Mouse (Mus musculus) cerebellum, adult 9-11 months (tissue): Measurements from ENCODE around the gene Olfr1357.

Experiments used
- DNase-seq: peaks from one replicate; pipeline ENCODE4 v3.0.0; 2022

Gene Olfr1357

DNA sequence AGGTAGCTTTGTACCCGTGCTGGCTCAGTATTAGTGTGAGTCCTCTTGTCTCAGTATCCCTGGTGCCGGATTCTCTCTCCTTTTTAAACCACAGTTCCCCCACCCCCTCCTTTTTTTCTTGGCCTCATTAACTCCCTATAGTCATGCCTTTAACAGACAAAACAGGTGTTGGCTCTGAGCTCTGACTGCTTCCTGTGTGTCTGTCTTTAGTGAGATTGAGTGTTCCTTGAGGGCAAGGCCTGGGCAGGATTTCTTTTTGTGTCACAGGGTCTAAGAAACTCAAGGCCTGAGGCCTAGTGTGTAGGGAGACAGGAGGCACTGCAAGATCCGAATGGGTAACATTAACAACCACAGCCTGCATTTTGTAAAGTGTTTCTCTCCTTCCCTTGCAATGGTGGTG, 39.7 kb downstream of the Olfr1357 start:
- DNase-seq, result peak; percentile 12

DNA sequence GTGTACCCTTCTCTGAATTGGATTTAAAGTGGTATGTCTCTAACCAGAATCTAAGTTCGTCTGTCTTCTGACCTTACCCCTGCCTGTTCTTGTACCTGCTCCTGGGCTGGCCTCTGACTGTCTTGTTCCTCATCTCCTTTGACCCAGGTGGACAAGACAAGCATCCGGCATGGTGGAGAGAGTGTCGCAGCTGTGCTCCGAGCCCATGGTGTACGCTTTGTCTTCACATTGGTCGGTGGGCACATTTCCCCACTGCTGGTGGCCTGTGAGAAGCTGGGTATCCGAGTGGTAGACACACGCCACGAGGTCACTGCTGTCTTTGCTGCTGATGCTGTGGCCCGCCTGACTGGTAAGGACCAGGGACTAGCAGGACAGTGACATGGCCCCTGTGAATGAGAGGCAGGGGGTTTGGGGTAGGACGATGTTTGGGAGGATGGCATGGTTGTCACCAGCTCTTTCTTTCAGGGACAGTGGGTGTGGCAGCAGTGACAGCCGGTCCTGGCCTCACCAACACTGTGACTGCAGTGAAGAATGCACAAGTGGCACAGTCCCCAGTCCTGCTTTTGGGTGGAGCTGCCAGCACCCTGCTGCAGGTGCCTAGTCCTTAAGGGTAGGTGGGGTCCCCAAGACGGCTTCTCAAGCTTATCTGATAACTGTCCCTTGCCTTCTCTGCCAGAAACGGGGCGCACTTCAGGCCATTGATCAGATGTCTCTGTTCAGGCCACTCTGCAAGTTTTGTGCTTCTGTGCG, 41.3 kb downstream of the Olfr1357 start:
- peak; percentile 58 for DNase-seq

DNA sequence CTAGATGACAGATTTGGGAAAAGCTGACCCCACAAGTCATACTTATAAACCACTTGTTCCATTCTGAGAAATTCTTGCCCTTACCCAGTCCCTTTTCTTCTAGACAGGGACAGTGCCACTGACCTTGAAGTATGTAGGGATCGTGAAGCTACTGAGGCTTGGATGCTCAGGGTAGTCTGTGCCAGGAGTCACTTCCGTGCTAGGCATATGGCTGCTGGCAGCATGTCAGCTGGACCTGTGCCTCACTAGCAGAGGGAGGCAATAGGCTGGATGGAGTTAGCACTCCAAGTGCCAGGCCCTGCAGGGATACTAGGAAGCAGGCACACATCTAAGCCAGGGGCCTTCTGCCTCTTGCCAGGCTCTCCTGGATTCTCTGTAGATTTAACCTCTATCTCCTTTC, 42.2 kb downstream of the Olfr1357 start:
- peak; percentile 97 for DNase-seq

DNA sequence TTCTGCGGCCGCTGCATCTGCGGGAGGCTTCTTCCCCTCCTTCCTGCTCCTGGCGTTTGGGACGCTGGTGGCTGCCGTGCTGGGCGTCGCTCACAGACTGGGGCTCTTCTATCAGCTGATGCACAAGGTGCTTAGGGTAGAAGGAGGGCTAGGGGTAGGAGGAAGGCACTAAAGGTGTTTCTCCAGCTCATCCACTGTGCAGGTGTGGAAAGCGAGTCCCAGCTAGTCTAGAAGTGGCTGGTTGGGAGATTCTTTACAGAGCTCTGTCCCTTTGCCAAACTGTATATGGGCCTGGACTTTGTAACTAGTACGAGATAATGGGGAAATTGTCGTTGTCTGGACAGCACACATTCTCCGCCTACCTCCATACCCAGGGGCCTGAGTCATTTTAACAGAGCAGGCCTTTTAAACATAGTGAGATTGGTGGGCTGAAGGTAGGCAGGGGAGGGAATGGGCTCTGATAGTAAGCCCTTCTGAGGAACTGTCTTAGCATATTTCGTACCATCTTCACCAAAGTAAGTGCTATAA, 42.7 kb downstream of the Olfr1357 start:
- DNase-seq, result no peak

DNA sequence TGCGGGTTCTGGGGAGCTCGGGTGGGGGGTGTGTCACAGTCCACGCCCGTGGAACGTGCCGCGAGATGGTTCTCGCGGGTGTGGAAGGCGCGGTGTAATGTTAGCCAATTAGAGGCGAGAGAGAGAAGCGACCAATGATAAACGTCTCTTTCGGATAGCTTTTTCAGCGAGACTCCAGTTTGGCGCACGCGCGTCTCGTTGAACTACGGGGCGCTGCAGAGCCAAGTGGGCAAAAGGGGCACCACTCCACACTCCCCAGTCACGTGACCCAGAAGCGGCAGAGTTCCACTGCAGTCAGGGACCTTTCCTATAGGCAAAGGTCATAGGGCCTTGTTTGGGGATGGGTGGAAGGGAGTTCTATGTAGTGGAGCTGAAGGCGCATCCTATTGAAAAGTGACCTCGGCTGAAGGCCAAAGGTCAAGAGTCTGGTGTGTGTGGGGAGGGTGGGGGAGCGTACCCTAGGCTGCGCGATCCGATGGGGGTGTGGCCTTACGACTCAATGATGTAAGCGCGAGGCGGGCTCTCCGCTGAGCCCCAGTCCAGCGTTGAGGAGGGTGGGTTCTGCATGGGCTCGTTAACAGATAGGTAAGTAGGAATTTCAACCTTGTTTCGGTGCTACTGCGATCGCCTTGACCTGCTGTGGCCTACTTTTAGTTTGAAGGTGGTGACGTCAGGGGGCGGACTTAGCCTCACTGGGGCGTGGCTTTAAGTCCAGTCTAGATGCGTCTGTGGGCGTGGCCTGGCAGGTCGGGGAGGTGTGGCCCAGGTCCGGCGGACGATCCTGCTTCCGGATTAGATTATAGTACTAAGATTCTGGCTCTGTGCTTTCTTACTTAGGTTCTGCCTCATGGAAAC, 43.4 kb downstream of the Olfr1357 start, which contains the start of gene Ilvbl:
Gene Ilvbl, plus strand, starts transcription at position 97 of the 855 bp plus-strand sequence.
- DNase-seq, result peak; percentile 96

DNA sequence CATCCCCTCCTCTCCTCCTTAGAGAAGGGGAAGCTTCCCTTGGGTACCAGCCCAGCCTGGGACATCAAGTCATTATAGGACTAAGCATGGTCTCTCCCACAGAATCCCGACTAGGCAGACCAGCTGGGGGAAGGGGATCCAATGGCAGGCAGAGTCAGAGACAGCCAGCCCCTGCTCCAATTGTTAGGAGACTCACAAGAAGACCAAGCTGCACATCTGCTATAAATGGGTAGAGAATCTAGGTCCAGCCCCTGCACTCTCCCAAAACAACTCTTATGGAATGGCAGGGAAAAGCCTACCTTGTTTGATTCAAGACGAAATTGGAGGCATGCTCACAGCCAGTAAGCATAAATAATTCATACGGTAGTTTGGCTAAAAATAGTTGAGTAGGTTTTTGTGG, 44.6 kb downstream of the Olfr1357 start:
- peak; percentile 45 for DNase-seq

DNA sequence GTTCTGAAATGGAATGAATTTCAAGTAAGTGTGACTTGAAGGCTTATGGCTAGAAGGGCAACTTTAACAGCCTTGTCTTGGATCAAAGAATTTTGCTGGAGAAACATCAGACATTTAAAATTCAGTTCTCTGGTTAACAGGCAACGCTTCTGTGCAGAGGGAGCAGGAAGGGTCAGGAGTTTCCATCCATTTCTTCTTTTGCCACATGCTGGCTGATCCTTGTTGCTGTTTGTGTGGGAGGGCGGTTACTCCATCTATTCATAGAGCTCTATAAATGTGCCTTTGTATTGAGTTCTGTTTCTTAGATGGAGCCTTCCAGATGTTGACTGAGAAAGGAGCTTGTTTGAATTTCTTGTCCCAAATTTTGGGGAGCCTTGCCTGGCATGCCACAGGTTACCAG, 47.0 kb downstream of the Olfr1357 start:
- no peak for DNase-seq

DNA sequence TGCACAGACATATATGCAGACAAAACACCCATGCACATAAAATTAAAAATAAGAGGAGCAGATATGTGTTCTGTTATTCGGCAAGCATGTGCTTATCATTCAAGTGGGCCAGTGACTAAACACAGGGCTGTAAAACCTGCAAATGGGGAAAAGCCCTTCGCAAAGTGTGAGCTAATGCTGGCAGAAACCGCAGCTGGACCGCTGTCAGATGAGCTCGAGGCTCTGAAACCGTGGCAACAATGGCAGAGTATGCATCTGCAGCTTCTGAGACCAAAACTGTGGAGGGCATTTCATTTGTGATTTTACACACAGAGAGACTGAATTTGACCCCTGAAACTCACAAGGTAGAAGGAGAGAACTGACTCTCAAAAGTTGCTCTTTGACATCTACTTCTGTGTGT, 47.5 kb downstream of the Olfr1357 start:
- no peak for DNase-seq

DNA sequence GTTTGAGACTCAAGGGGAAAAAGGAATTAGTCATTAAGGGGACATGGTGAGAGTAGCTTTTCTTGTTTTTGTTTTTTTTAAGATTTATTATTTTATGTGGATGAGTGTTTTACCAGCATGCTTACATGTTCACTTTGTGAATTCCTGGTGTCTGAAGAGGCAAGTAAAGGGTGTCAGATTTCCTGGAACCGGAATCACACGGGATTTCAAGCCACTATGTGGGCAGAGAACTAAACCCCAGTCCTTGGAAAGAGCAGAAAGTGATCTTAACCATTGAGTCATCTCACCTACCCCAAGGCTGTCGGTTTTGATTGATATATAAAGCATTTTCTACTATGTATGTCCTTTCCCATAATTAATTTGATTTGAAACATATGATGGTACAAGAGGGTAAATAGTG, 48.2 kb downstream of the Olfr1357 start:
- DNase-seq, result no peak

DNA sequence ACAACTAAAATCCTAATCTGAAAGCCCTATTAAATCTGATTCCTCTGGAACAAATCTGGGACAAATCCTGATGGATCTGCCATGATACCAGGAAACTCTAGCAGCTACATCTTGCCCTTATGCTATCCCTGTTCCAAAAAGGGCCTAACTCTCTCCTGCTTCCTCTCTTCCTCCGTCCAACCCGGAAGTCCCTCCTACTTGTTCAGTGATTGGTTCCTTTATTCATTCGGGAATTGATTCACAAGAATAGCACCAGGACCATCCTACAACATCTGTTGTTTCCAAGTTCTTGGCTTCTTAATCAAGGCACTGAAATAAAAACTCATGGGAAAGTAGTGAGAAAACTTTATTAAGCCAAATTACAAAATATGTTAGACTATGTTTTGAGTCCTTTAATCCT, 48.7 kb downstream of the Olfr1357 start:
- no peak for DNase-seq

DNA sequence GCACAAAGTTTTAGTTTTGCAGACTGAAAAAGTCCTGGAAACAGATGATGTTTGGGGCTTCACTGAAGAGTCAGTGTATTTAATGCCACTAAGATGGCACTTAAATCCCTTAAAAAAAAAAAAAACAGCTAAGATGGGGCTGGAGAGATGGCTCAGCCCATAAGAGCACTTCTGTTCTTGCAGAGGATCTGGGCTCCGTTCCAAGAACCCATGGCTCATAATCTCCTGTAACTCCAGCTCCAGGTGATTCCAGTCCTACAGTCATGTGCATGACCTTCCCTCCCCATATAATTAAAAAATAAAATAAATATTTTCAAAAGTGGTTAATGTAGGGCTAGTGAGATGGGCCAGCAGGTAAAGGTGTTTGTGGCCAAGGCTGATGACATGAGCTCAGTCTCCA, 52.8 kb downstream of the Olfr1357 start:
- no peak for DNase-seq
